Mouse (Mus musculus) intestine, embryonic 15.5 days (tissue): ENCODE results near the gene Gm340. TPM values are rescaled to one million over a fixed set of nuclear protein-coding genes. Genes with fewer than 3 reads are reported as not detected.

Source experiments
- ATAC-seq: fragments of 200-750 bp; cut with Nextera tagmentation; 2 replicates; pipeline ENCODE4 v1.8.0; 2017; ENCODE audit warnings: moderate TSS enrichment, moderate library complexity
- H3K27ac ChIP-seq: fragments of 300-500 bp; sonication (generic); 2 replicates; pipeline ENCODE4 v1.5.1; 2015; ENCODE audit warnings: mild to moderate bottlenecking, inconsistent platforms
- H3K27me3 ChIP-seq: fragments of 300-500 bp; sonication (generic); replicated peaks from 2 replicates; pipeline ENCODE4 v1.6.1; 2015; ENCODE audit warnings: inconsistent platforms
- H3K36me3 ChIP-seq: fragments of 300-500 bp; sonication (generic); 2 replicates; pipeline ENCODE4 v1.6.1; 2015; ENCODE audit warnings: inconsistent platforms
- H3K4me1 ChIP-seq: fragments of 300-500 bp; sonication (generic); replicated peaks from 2 replicates; pipeline ENCODE4 v1.6.1; 2015; ENCODE audit warnings: inconsistent platforms
- H3K4me2 ChIP-seq: fragments of 300-500 bp; sonication (generic); replicated peaks from 2 replicates; pipeline ENCODE4 v1.6.1; 2015; ENCODE audit warnings: mild to moderate bottlenecking, inconsistent platforms
- H3K4me3 ChIP-seq: fragments of 300-500 bp; sonication (generic); replicated peaks from 2 replicates; pipeline ENCODE4 v1.5.1; 2015; ENCODE audit warnings: inconsistent platforms
- H3K9ac ChIP-seq: fragments of 300-500 bp; sonication (generic); 2 replicates; pipeline ENCODE4 v1.6.1; 2015; ENCODE audit warnings: inconsistent platforms
- H3K9me3 ChIP-seq: fragments of 300-500 bp; sonication (generic); 2 replicates; pipeline ENCODE4 v1.6.1; 2016; ENCODE audit warnings: inconsistent platforms
- WGBS: fragments of 180-500 bp; shearing (Covaris S2); methylation state at CpG from one replicate; pipeline ENCODE4 v1.1.7; 2015; 5-methylcytosine and 5-hydroxymethylcytosine counted together
- polyA plus RNA-seq: library from polyadenylated mRNA; unstranded; fragments of >200 nt; fragmentation: Nextera tagmentation; extraction: Ambion mirVana; gene quantifications from 2 replicates; pipeline ENCODE4 v1.2.1, GENCODE M21; 2015

The Gm340 gene
- polyA plus RNA-seq = 2.7 and 2.8 TPM in 2 replicates

- no peak within 1 kb of the TSS for H3K4me2 ChIP-seq
- H3K9me3 ChIP-seq = no peaks in the 10 kb centered on the region
- H3K27me3 ChIP-seq = no peaks in the 10 kb centered on the region
- H3K36me3 ChIP-seq = peaks cover 10% of the 10 kb centered on the region
- no peak within 1 kb of the TSS for H3K27ac ChIP-seq
- no peak for ATAC-seq
- 79% methylated on average over 23 of the region's 23 CpGs for WGBS
- no peaks in the 10 kb centered on the region; the same call in 1 of the 2 replicates for H3K4me1 ChIP-seq
- H3K4me3 ChIP-seq = no peak within 1 kb of the TSS
- H3K9ac ChIP-seq = no peak within 1 kb of the TSS
These were observed at the start of gene Gm340 for GRCm38 (mm10) chr19:41581706-41582420. Gm340 (plus strand) TSS chr19:41582370.

GRCm38 (mm10) chr19:41534021-41534420 lies 48.1 kb upstream of the Gm340 start:
- no peaks in the 10 kb centered on the region for H3K4me1 ChIP-seq
- H3K4me2 ChIP-seq = no peak overlapping the region
- no peaks in the 10 kb centered on the region for H3K36me3 ChIP-seq
- no peak overlapping the region for H3K27ac ChIP-seq
- no peak for ATAC-seq
- WGBS = 92% methylated on average over 3 of the region's 3 CpGs
- H3K9me3 ChIP-seq = no peaks in the 10 kb centered on the region
- H3K4me3 ChIP-seq = no peak overlapping the region
- no peak overlapping the region for H3K9ac ChIP-seq
- H3K27me3 ChIP-seq = no peaks in the 10 kb centered on the region

DNA sequence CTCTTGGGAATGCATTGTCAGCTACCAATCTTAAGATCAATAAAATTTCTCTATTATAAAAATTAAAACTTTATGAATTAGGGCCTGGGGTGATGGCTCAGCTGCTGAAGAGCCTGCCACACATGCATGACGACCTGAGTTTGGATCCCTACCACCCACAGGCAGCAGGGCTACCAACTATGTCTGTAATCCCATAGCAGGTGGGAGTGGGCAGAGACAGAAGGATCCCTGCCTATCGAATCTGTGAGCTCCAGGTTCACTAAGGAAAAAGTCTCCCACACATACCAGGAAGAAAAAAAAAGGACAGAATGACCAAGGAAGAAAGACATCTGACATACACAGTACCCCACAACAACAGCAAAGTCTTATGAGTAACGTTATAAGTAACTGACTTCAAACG lies 25.2 kb upstream of the Gm340 start:
- Histone ChIP-seq H3K9ac (no peak overlapping the region), H3K36me3 (peaks cover 7% of the 10 kb centered on the region; the same call in 1 of the 2 replicates), H3K4me1 (0 out of 2 replicates have a peak, but pooled peaks cover 2% of the 10 kb centered on the region), H3K4me3 (no peak overlapping the region), H3K9me3 (no peaks in the 10 kb centered on the region), H3K27ac (no peak overlapping the region), H3K27me3 (no peaks in the 10 kb centered on the region), H3K4me2 (no peak overlapping the region)
- 82% methylated on average over 4 of the region's 4 CpGs for WGBS
- no peak for ATAC-seq

- Histone ChIP-seq H3K4me2 (no peak overlapping the region), H3K36me3 (peaks cover 5% of the 10 kb centered on the region; the same call in 1 of the 2 replicates), H3K27ac (no peak overlapping the region), H3K9ac (no peak overlapping the region), H3K27me3 (no peaks in the 10 kb centered on the region), H3K9me3 (no peaks in the 10 kb centered on the region), H3K4me1 (0 out of 2 replicates have a peak, but pooled peaks cover 2% of the 10 kb centered on the region), H3K4me3 (no peak overlapping the region)
- 60% methylated on average over 4 of the region's 4 CpGs for WGBS
- ATAC-seq = no peak
These were observed 24.7 kb upstream of the Gm340 start for GRCm38 (mm10) chr19:41557491-41557890.

DNA sequence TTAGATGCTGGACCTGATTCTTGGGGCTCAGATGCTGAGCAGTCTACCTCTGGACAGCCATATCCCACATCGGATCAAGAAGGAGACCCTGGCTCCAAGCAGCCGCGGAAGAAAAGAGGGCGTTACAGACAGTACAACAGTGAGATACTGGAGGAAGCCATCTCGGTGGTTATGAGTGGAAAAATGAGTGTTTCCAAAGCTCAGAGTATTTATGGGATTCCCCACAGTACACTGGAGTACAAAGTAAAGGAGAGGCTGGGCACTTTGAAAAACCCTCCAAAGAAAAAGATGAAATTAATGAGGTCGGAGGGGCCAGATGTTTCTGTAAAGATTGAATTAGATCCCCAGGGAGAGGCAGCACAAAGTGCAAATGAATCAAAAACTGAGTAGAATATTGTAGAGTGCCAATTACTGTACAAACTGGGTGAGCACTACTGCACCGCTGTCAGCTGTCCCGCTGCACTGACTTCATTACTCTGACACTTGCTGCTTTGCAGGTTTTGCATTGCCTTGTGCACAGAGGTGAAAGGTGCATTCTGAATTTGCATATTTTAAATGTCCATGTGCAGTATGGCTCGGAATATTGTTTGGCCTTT lies 23.2 kb upstream of the Gm340 start:
- Histone ChIP-seq H3K27me3 (no peaks in the 10 kb centered on the region), H3K4me1 (0 out of 2 replicates have a peak, but pooled peaks cover 2% of the 10 kb centered on the region), H3K9me3 (no peaks in the 10 kb centered on the region), H3K36me3 (peaks cover 3% of the 10 kb centered on the region; the same call in 1 of the 2 replicates), H3K27ac (no peak overlapping the region), H3K4me3 (no peak overlapping the region), H3K9ac (no peak overlapping the region), H3K4me2 (no peak overlapping the region)
- ATAC-seq = no peak
- 88% methylated on average over 9 of the region's 9 CpGs for WGBS

- H3K4me1 ChIP-seq = 0 out of 2 replicates have a peak, but pooled peaks cover 2% of the 10 kb centered on the region
- no peak overlapping the region for H3K9ac ChIP-seq
- H3K27ac ChIP-seq = no peak overlapping the region
- H3K4me3 ChIP-seq = no peak overlapping the region
- 84% methylated on average over 3 of the region's 3 CpGs for WGBS
- no peaks in the 10 kb centered on the region for H3K27me3 ChIP-seq
- ATAC-seq = no peak
- H3K36me3 ChIP-seq = peaks cover 3% of the 10 kb centered on the region; the same call in 1 of the 2 replicates
- no peak overlapping the region for H3K4me2 ChIP-seq
- no peaks in the 10 kb centered on the region for H3K9me3 ChIP-seq
These were observed 21.3 kb upstream of the Gm340 start for GRCm38 (mm10) chr19:41560856-41561255.

GRCm38 (mm10) chr19:41568791-41569190 lies 13.4 kb upstream of the Gm340 start:
- Histone ChIP-seq H3K36me3 (no peaks in the 10 kb centered on the region), H3K4me2 (no peak overlapping the region), H3K27ac (no peak overlapping the region), H3K27me3 (no peaks in the 10 kb centered on the region), H3K9me3 (no peaks in the 10 kb centered on the region), H3K9ac (no peak overlapping the region), H3K4me1 (no peaks in the 10 kb centered on the region), H3K4me3 (no peak overlapping the region)
- no peak for ATAC-seq
- WGBS = 45% methylated on average over 2 of the region's 2 CpGs

DNA sequence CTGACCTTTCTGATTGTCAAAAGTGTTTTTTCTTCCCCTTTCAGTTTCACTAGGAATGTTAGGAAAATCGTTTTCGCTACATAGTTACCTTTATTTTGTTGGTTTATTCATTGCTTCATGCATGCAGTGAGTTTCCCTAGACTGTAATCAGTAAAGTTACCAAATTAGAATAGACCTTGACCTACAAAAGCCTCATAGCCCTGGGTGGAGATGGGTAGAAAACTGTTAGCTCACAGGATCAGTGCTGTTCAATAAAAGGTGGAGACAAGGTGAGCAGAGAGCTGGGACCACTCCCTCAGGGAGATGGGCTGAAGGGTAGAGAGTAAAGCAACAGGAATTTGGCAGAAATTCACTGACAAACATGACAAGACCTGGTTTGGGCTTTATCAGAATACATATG lies 8.5 kb upstream of the Gm340 start:
- H3K4me2 ChIP-seq = no peak overlapping the region
- H3K27ac ChIP-seq = no peak overlapping the region
- ATAC-seq = no peak
- no peaks in the 10 kb centered on the region for H3K27me3 ChIP-seq
- no peaks in the 10 kb centered on the region for H3K9me3 ChIP-seq
- H3K4me3 ChIP-seq = no peak overlapping the region
- H3K4me1 ChIP-seq = no peaks in the 10 kb centered on the region
- H3K9ac ChIP-seq = no peak overlapping the region
- 79% methylated on average over 2 of the region's 2 CpGs for WGBS
- no peaks in the 10 kb centered on the region for H3K36me3 ChIP-seq

DNA sequence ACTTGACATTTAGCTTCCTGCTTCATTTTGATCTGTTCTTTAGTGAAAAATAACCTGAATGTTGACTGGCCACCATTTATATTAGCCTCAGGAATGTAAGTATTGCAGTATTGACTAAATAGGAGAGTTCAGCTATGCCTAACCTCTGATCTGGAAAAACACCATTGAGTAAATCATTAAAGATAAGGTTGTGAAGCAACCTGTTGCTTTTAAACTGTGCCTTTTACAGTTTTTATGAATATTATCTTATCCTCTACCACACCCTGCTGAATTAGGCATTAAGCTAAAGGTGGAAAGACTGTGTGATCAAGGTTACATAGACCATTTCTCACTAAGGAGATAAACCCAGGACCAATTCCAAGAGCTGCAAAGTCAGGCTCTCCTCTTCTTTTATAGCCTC lies 4.6 kb upstream of the Gm340 start:
- H3K9me3 ChIP-seq = no peaks in the 10 kb centered on the region
- peaks cover 4% of the 10 kb centered on the region for H3K36me3 ChIP-seq
- H3K4me3 ChIP-seq = no peak overlapping the region
- H3K27ac ChIP-seq = peak overlapping the region; percentile 54; the same call in 1 of the 2 replicates
- ATAC-seq = peak; percentile 89
- H3K9ac ChIP-seq = no peak overlapping the region
- H3K4me1 ChIP-seq = no peaks in the 10 kb centered on the region; the same call in 1 of the 2 replicates
- H3K27me3 ChIP-seq = no peaks in the 10 kb centered on the region
- H3K4me2 ChIP-seq = 0 out of 2 replicates have a peak overlapping the region, but pooled peaks have one; percentile 22

DNA sequence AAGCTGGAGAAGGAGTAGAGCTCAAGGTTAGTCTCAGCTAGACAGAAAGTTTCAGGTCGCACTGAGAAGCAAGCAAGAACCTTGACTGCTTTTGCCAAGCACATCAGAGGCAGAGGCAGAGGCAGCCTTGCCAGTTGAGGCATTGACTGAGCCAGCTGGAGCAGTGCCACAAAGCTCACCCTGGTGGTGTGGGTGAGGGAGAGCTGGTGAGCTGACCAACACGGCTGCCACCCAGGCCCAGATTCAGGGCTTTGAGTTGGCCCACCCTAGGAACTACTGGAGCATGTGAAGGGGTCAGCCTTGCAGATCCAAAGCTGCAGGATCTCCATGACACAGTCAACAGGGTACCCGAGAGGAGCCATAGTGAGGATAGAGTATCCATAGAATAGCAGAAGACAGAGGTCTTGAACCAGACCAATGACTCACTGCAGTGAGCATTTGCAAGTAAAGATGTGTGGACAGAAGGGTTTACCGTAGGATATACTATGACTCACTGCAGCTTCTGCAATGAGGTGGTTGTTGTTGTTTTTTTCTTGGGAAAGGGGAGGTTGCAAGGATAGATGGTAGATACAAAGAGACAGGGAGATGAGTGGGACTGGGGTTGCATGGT lies 2.8 kb upstream of the Gm340 start:
- H3K4me2 ChIP-seq = no peak overlapping the region
- peaks cover 7% of the 10 kb centered on the region for H3K36me3 ChIP-seq
- no peak overlapping the region for H3K9ac ChIP-seq
- ATAC-seq = no peak
- H3K9me3 ChIP-seq = no peaks in the 10 kb centered on the region
- no peak overlapping the region for H3K4me3 ChIP-seq
- WGBS = 81% methylated on average over 4 of the region's 4 CpGs
- H3K27me3 ChIP-seq = no peaks in the 10 kb centered on the region
- peak overlapping the region; percentile 65 for H3K27ac ChIP-seq
- no peaks in the 10 kb centered on the region; the same call in 1 of the 2 replicates for H3K4me1 ChIP-seq

DNA sequence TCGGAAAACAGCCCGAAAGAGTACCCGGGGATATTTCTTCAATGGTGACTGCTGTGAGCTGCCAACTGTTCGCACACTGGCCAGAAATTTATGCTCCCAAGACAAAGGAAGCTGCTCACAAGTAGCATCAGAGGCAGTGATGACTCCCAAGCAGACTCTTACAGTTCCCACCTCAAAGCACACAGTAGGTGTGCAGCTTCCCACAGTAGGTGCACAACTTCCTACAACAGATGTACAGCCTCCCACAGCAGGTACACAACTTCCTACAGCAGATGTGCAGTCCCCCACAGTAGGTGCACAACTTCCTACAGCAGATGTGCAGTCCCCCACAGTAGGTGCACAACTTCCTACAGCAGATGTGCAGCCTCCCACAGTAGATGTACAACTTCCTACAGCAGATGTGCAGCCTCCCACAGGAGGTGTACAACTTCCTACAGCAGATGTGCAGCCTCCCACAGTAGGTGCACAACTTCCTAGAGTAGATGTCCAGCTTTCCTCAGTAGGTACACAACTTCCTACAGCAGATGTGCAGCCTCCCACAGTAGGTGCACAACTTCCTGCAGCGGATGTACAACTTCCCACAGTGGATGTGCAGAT lies 846 bp downstream of the Gm340 start:
- Histone ChIP-seq H3K9ac (no peak overlapping the region), H3K9me3 (no peaks in the 10 kb centered on the region), H3K4me1 (no peaks in the 10 kb centered on the region; the same call in 1 of the 2 replicates), H3K4me2 (no peak overlapping the region), H3K36me3 (peaks cover 10% of the 10 kb centered on the region), H3K27me3 (no peaks in the 10 kb centered on the region), H3K4me3 (no peak overlapping the region), H3K27ac (no peak overlapping the region)
- WGBS = 96% methylated on average over 5 of the region's 5 CpGs
- no peak for ATAC-seq

- Histone ChIP-seq H3K36me3 (peaks cover 13% of the 10 kb centered on the region), H3K4me2 (no peak overlapping the region), H3K4me3 (no peak overlapping the region), H3K9me3 (no peaks in the 10 kb centered on the region), H3K27ac (no peak overlapping the region), H3K9ac (no peak overlapping the region), H3K27me3 (no peaks in the 10 kb centered on the region), H3K4me1 (peaks cover 3% of the 10 kb centered on the region; the same call in 1 of the 2 replicates)
- no peak for ATAC-seq
- 87% methylated on average over 10 of the region's 10 CpGs for WGBS
These were observed 4.6 kb downstream of the Gm340 start for GRCm38 (mm10) chr19:41586752-41587151.
